Mouse (Mus musculus) kidney, adult 8-10 months (tissue): ENCODE results near the gene Aip.
"Not testable (repeated sequence)": the region's sequence is repeated elsewhere in the genome, so short reads cannot be mapped to it uniquely, and the experiment has no call there.

Experiments used
- DNase-seq, 2 experiments: peaks; one replicate each; pipeline ENCODE4 v3.0.0; 2022

Aip gene

GRCm38 (mm10) chr19:4134354-4134753, 8.7 kb upstream of the Aip start:
- DNase-seq = no peak

GRCm38 (mm10) chr19:4131768-4132167, 6.1 kb upstream of the Aip start:
- no peak for DNase-seq

- no peak for DNase-seq
Observed at GRCm38 (mm10) chr19:4131075-4131474, 5.4 kb upstream of the Aip start.

- DNase-seq = no peak
Observed at GRCm38 (mm10) chr19:4130106-4130505, 4.4 kb upstream of the Aip start.

GRCm38 (mm10) chr19:4129462-4129861, 3.8 kb upstream of the Aip start:
- no peak for DNase-seq

GRCm38 (mm10) chr19:4126759-4127495, 1.3 kb upstream of the Aip start:
- no peak for DNase-seq

- DNase-seq = not testable (repeated sequence)
Observed at GRCm38 (mm10) chr19:4125268-4125667, 390 bp downstream of the Aip start.

GRCm38 (mm10) chr19:4124432-4124831, 1.2 kb downstream of the Aip start:
- no peak for DNase-seq

- no peak for DNase-seq
Observed at GRCm38 (mm10) chr19:4122411-4123370, 3.0 kb downstream of the Aip start.

GRCm38 (mm10) chr19:4121896-4122295, 3.8 kb downstream of the Aip start:
- DNase-seq = not testable (repeated sequence)

- DNase-seq = peak; percentile 99
Observed at GRCm38 (mm10) chr19:4121097-4121805, 4.4 kb downstream of the Aip start.

- no peak for DNase-seq
Observed at GRCm38 (mm10) chr19:4120496-4120895, 5.2 kb downstream of the Aip start.

GRCm38 (mm10) chr19:4119716-4120487, 5.8 kb downstream of the Aip start:
- DNase-seq = no peak

- DNase-seq = no peak
Observed at GRCm38 (mm10) chr19:4118350-4118749, 7.3 kb downstream of the Aip start.

GRCm38 (mm10) chr19:4117006-4117405, 8.7 kb downstream of the Aip start:
- no peak for DNase-seq

GRCm38 (mm10) chr19:4115816-4116215, 9.8 kb downstream of the Aip start:
- no peak for DNase-seq

GRCm38 (mm10) chr19:4115144-4115543, 10.5 kb downstream of the Aip start:
- no peak for DNase-seq

GRCm38 (mm10) chr19:4114551-4114950, 11.1 kb downstream of the Aip start:
- no peak for DNase-seq

GRCm38 (mm10) chr19:4113806-4114230, 11.8 kb downstream of the Aip start:
- peak in 1 of 2 experiments; percentile 48 for DNase-seq

GRCm38 (mm10) chr19:4113186-4113805, 12.4 kb downstream of the Aip start:
- DNase-seq = peak; percentile 83 to 92

- no peak for DNase-seq
Observed at GRCm38 (mm10) chr19:4112063-4112960, 13.3 kb downstream of the Aip start.
